Mouse (Mus musculus) layer of hippocampus, adult 18-20 months (tissue): Measurements from ENCODE around the gene Pth. TPM values are rescaled to one million over a fixed set of nuclear protein-coding genes. Genes with fewer than 3 reads are reported as not detected.
A peak's percentile ranks its signal among the peaks of the same experiment; 100 is the strongest.

ENCODE experiments used
- DNase-seq, 2 experiments: peaks; one replicate each; pipeline ENCODE4 v3.0.0; 2022; ENCODE audit warnings: low spot score in 2 of 2
- long read RNA-seq: library from polyadenylated mRNA; stranded (forward); transcript quantifications from one replicate; pipeline ENCODE4 v2.0.0, GENCODE M21; 2021
- total RNA-seq, 2 experiments: library from RNA; stranded (reverse); gene quantifications; 2 replicates each; pipeline ENCODE4 v1.2.3; 2021

The Pth gene
- total RNA-seq = not detected
- long read RNA-seq = 0 reads

GRCm38 (mm10) chr7:113388470-113388869, at the start of gene Pth:
Gene Pth, minus strand, starts transcription at chr7:113388570.
- DNase-seq = no peak

- DNase-seq = no peak
These were observed 47.9 kb upstream of the Pth start for GRCm38 (mm10) chr7:113436312-113436711.

DNA sequence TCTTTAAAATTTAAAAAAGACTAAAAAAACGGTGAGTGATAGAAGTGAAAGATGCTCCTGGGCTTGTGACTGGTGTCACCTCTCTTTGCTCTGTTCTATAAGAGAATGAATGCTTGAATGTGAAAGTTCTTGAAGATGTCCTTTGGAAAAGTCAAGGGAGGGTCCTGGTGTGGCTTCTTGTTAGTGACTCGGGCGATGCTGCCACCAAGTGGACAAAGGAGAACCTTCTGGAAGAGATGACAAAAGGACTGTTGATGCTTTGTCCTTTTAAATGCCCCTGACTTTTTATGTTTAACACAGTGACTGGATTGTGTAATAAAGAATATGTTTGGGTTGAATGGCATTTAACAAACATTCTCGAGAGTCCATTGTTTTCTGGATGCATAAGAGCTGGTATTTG, 45.9 kb upstream of the Pth start:
- peak; percentile 6 to 65 for DNase-seq

- DNase-seq = no peak
These were observed 45.1 kb upstream of the Pth start for GRCm38 (mm10) chr7:113433451-113433850.

DNA sequence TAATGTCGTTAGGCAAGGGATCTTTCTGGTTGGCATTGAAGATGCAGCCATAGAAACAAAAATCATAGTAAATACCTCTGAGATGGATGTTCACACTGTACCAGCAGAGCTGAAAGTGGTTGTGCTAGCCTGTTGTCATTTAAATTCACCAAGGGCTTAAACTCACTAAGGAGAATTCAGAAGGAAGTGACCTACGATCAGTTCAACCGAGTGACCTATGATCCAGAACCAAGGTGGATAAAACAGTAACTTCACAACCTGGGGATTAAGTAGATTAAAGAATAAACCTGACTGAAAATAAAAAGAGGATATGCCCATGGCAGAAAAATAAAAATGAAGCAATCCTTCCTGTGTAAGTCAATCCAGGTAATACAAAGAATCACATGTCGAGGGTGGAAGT, 44.5 kb upstream of the Pth start:
- no peak for DNase-seq

DNA sequence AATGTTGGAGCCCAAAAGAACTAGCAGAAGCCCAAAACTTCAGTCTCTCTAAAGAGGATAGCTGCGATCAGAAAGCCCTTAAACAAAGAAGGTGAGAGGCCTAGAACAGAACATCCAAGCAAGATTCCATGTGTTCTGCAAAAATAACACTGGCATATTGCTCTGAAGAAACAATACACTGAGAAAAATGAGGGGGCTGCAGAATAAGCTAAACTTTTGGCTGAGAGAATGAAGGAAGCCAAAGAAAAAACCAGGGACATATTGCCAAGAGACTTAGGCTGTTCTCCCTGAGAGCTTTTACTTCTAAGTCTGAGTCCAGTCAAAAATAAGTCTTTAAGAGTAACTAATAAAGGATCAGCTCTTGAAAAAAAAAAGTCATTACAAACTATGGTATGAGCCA, 32.4 kb upstream of the Pth start:
- peak in 1 of 2 experiments; percentile 37 for DNase-seq

DNA sequence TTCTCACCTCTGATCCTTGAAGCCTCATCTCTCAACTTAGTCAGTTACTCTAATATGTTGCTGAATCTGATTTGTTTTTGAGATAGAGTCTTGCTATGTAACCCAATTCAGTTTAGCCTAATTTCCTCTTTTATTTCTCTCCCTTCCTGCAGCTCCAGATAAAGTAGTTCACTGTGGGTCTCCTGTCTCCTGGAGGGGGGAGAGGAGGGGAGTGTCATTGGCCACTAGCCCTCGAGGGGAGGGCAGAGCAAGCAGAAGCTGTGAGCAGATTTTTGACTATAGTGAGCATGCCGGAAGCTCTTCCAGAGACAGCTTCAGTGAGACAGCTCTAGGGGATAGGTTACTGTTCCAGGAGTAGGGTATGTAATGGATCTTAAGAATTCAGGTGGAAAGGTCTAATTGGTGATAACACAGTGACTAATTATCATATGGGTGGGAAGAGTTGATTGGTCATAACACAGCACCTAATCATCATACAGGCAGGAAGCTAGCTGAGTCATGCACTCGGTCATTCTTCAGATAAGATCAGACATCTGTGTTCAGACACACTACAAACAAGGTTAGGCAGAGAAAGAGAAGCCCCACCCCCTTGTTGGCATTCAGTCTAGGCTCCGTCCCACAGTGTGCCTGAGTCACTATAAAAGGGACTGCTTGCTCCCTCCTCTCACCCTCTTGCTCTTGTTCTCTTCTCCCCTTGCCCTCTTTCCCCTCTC, 30.9 kb upstream of the Pth start:
- peak in 1 of 2 experiments; percentile 6 for DNase-seq

DNA sequence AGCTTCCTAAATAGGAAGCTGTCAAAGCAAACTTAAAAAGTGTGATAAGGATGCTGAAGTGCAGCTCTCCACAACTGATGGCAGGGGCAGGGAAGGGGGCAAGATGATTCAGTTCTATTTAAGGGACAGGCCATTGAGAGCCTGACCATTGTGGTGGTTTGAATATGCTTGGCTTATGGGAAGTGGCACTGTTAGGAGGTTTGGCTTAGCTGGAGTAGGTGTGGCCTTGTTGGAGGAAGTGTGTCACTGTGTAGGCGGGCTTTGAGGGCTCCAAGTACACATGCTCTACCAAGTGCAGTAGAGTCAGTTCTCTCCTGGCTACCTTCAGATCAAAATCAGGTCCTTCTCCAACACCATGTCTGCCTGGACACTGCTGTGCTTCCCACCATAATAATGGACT, 28.2 kb upstream of the Pth start:
- no peak for DNase-seq

GRCm38 (mm10) chr7:113415256-113415655, 26.9 kb upstream of the Pth start:
- DNase-seq = no peak

GRCm38 (mm10) chr7:113408712-113409111, 20.3 kb upstream of the Pth start:
- DNase-seq = no peak

GRCm38 (mm10) chr7:113398083-113398482, 9.7 kb upstream of the Pth start:
- no peak for DNase-seq

GRCm38 (mm10) chr7:113396661-113397060, 8.3 kb upstream of the Pth start:
- DNase-seq = no peak

DNA sequence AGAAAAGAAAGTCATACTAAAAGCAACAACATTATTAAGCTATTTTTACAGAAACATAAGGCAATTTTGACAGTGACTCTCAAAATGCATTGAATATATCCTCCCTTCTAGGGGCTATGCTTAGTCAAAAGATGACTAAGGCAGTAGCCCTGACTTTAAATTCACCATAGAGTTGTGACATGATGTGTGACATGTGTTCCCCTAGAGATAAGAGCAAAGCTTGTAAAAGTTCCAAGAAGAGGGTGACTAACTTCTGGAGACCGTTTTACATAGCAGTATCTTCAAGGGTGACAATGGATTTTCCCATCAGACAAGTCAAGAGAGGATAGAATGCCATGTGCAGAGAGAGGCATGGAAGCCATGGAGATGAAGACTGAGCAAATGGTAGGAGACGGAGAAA, 3.2 kb upstream of the Pth start:
- no peak for DNase-seq

DNA sequence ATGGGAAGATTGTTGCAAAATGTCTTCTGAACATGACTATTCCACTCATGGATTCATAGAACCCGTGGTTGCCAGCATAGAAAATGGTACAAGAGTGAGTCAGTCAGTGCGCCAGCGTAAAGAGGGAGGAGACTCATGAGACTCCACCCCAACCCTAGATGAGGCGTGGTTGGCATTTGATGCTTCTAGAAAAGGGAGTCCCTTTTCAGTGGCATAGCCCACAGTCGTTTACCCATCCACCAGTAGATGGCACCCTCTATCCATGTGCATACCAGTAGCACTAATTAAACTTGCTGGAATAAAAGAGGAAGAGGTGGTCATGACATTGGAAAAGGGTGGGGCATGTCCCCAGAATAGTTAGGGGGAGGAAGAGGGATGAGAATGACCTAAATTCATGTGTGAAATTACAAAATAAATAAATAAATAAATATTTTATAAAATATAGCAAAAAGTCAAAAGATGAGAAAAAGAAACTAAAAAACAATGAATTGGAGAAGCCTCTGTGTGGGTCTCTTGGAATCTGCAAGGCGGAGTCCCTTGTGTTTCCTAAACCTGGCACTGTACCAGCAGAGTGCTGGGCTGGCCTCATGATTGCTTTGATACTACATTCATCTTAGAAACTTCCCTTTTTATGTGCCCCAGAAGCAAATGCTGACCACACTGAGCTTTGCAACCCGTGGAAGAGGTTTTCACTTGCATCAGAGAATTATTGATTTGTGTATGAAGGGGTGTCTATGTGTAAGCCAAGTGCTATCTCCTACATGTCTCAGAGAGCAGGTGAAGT, 10.3 kb downstream of the Pth start:
- peak; percentile 58 to 80 for DNase-seq

DNA sequence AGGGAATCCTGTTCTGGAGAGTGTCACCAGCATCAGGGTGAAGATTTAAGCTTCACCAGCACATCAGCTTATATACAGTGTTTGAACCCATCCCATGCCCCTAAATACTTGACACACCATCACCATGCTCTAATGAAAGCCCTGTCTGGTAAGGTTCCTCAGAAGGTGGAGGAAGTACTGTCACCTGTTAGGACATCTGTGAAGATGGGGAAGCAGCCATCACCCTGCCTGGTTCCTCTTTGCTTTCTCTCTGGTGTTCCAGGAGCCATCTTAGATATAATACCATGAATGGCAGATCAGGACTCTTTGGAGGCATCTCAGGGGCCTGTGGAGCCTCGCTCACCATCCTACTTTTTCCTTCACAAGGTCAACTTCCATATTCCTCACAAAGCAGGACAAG, 15.7 kb downstream of the Pth start:
- DNase-seq = no peak

DNA sequence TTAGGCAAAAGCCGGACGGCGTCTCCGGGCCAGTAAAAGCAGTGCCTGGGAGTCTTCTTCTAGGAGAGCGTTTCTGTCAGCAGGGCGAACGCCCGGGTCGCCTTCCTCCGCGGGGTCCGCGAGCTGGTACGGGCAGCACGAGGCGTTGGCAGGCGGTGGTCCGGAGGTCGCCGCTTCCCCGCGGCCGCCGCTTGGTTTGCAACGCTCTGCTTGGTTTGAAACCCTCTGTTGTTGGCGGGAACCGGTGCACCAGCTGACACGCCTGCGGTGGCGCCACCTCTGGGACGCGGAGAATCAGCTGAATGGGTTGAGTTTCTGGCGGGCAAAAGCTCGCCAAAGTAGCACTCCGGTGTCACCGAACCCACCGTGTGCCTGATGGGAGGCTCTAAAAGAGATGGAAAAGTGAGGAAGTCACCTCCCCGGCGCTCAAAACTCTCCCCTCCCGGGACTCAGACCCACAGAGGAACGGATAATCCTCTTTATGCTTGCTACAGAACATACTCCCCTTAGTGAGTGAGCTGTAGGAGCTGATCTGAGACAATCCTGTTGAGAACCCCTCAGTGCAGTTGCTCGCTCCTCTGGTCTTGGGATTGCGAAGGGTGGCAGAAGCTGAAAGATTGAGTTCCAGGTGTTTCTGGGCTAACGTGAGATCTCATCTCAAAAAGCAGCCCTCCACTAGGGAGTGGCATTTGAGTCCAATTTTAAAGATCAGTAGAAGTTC, 18.6 kb downstream of the Pth start:
- DNase-seq = peak; percentile 44 to 80

DNA sequence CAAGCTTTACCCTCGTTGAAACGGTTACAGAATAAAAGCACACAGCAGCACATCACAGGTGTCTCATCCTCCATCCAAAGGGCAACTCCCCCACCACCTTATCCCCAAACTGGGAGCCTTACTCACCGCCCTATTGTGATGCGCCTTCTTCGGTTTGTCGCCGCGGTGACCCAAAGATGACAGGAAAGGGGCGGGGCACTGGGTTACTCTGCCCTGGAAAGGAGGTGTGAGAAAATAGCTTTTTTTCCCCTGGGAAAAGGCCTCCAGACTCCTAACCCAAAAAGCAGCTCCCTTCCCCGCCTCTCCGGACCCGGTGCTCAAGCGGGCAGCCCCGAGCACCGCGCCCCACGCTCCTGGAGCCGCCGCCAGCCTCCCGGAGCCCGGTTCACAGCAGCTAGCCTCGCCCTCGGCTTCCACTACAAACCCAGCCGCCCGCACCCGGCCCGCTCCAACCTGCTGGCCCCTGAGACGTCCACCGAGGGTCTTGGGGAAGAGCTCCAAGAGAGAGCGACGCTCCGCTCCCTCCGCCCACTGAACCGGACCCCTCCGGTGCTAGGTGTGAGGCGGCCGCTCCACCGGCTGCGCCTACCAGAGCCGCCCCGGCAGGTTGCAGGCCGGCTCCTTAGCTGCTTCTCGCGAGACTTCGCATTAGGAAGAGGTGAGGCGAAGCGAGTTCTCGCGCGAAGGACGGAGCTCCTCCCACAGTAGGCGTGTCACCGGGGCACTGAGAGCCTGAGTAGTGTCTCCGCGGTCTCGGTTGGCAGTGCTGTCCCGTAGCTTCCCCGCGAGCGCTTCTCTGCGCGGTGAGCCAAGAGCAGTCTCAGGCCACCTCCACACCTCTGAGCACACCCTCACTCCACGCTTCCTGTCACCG, 19.4 kb downstream of the Pth start, which contains the start of gene Btbd10:
Gene Btbd10 (minus strand): TSS at position 647 of the 874 bp plus-strand sequence.
- DNase-seq = peak; percentile 93 to 98

DNA sequence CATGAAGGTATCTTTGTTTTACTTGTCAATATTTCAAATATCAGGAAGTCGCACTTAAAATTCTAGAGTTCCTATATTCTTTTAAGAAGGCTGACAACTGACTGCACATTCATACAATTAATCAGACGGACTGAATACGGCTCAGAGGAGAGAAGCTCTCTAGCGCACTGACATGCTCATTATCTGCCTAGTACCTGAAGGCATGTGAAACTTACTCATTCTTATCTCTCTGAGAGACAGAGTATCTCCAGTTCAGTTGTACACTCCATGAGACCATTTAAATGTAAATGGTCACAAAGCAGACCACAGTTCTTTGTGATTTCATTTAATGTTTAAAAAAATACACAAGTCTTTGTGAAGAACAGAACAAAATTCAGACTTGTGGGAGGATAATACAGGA, 20.9 kb downstream of the Pth start:
- no peak for DNase-seq

DNA sequence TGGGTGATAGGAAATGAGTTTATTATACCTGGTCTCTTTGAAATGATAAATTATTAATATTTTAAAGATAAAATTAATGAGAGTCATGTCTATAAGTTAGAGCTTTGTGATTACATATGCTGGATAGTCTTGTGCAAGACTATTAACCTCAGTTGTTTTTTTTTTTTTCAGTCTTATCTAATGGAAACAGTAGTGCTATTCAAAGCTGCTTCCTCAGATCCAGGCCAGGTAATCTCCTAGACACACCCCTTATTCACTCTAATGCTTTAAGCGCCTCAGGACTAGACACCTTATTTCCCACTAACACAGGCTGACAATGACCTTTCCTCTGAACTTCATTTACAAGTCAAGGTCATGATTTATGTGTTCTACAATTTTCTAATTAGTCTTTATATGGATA, 39.3 kb downstream of the Pth start:
- DNase-seq = no peak

DNA sequence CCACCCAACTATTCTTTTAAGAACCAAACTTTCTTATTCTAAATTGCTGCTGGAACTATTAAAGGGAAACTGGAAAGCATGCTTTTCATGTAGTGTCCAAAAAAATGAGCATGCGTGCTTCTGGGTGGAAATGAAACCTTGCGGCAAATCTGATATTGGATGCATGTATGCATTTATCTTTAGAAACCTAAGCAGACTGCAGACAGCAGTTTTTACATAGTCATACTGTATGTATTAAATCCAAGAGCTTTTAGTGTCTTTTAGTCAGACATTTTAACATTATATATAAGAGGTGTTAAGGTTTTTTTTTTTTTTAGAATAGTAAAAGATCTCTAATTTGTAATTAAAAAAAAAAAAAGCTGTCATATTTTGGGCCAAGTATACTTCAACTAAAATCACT, 40.7 kb downstream of the Pth start:
- no peak for DNase-seq

DNA sequence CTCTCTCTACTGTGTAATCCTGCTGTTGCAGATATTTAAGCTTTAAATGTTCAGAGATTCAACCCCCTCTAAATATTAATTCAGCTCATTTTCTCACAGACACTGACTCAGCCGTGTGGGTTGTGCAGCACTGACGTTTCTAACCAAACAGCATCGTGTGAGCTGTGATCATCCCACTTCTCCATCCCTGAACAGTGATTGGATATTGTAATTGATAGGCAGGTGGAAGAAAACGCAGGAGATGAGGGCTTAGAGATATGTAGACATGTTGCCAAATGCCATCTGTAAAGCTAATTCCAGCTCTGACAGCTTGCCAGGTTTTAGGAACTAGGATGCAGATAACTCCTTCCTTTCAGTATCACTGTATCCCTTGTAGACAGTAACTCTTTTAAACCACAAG, 41.1 kb downstream of the Pth start:
- DNase-seq = peak; percentile 84 to 93
